Mouse (Mus musculus): ENCODE data around the gene Sapcd1. TPM values are rescaled to one million over a fixed set of nuclear protein-coding genes. Genes with fewer than 3 reads are reported as not detected.
"Not testable (repeated sequence)": the region's sequence is repeated elsewhere in the genome, so short reads cannot be mapped to it uniquely, and the experiment has no call there.

The Sapcd1 gene
- polyA plus RNA-seq, 1 experiment from 2014 or later: 4.0 TPM

- peak overlapping the region; percentile 89 for H3K4me3 ChIP-seq (ENCODE audit: low read depth, low read length)
- peaks cover 7% of the 10 kb centered on the region for H3K4me1 ChIP-seq (replicated peaks; ENCODE audit: control insufficient read depth, insufficient read depth, low read length)
- no peaks in the 10 kb centered on the region for H3K9me3 ChIP-seq (ENCODE audit: control insufficient read depth, low read length)
- peaks cover 12% of the 10 kb centered on the region; the same call in 1 of the 2 replicates for H3K36me3 ChIP-seq (ENCODE audit: control insufficient read depth, insufficient read depth, low read length)
- peak overlapping the region; percentile 97 for H3K27ac ChIP-seq (ENCODE audit: low read depth, low read length)
- H3K4me2 ChIP-seq (replicated peaks; ENCODE audit: low read depth, low read length): peak overlapping the region; percentile 99
- peak; percentile 38 for ATAC-seq (ENCODE audit: low FRiP score)
- peak; percentile 39 for DNase-seq (ENCODE audit: low spot score)
- H3K9ac ChIP-seq (ENCODE audit: low read depth, low read length): peak overlapping the region; percentile 95
- under 1% methylated on average over 35 of the region's 35 CpGs for WGBS
- H3K27me3 ChIP-seq (ENCODE audit: control insufficient read depth, insufficient read depth, low read length): no peaks in the 10 kb centered on the region
These were observed 26.2 kb downstream of the Sapcd1 start for GRCm38 (mm10) chr17:35001452-35002152.

- Histone ChIP-seq H3K4me1 (replicated peaks; ENCODE audit: control insufficient read depth, insufficient read depth, low read length) (peaks cover 7% of the 10 kb centered on the region), H3K27me3 (ENCODE audit: control insufficient read depth, insufficient read depth, low read length) (no peaks in the 10 kb centered on the region), H3K4me3 (ENCODE audit: low read depth, low read length) (peak within 1 kb of the TSS; percentile 89), H3K4me2 (replicated peaks; ENCODE audit: low read depth, low read length) (peak within 1 kb of the TSS; percentile 99), H3K36me3 (ENCODE audit: control insufficient read depth, insufficient read depth, low read length) (peaks cover 12% of the 10 kb centered on the region; the same call in 1 of the 2 replicates), H3K9me3 (ENCODE audit: control insufficient read depth, low read length) (no peaks in the 10 kb centered on the region), H3K27ac (ENCODE audit: low read depth, low read length) (peak within 1 kb of the TSS; percentile 97), H3K9ac (ENCODE audit: low read depth, low read length) (peak within 1 kb of the TSS; percentile 95)
- peak; percentile 93 for DNase-seq (ENCODE audit: low spot score)
- WGBS: under 1% methylated on average over 82 of the region's 83 CpGs
- peak; percentile 91 for ATAC-seq (ENCODE audit: low FRiP score)
These were observed 26.9 kb downstream of the Sapcd1 start, which contains the start of gene Vars for GRCm38 (mm10) chr17:35000717-35001451. Vars (plus strand) TSS chr17:35000987.

GRCm38 (mm10) chr17:34999871-35000716 is 27.7 kb downstream of the Sapcd1 start:
- peak; percentile 37 for DNase-seq (ENCODE audit: low spot score)
- Histone ChIP-seq H3K4me3 (ENCODE audit: low read depth, low read length) (peak overlapping the region; percentile 89), H3K9ac (ENCODE audit: low read depth, low read length) (peak overlapping the region; percentile 95), H3K4me2 (replicated peaks; ENCODE audit: low read depth, low read length) (peak overlapping the region; percentile 99), H3K27ac (ENCODE audit: low read depth, low read length) (peak overlapping the region; percentile 97; the same call in 1 of the 2 replicates)
- not testable (repeated sequence) for H3K27me3 ChIP-seq (ENCODE audit: control insufficient read depth, insufficient read depth, low read length); H3K9me3 ChIP-seq (ENCODE audit: control insufficient read depth, low read length); ATAC-seq (ENCODE audit: low FRiP score); H3K4me1 ChIP-seq (replicated peaks; ENCODE audit: control insufficient read depth, insufficient read depth, low read length); H3K36me3 ChIP-seq (ENCODE audit: control insufficient read depth, insufficient read depth, low read length)
- 26% methylated on average over 29 of the region's 32 CpGs for WGBS

GRCm38 (mm10) chr17:34998526-34999430 is 29.0 kb downstream of the Sapcd1 start:
- no peak overlapping the region for H3K27ac ChIP-seq (ENCODE audit: low read depth, low read length)
- 94% methylated on average over 15 of the region's 15 CpGs for WGBS
- DNase-seq (ENCODE audit: low spot score) (no peak), ATAC-seq (ENCODE audit: low FRiP score) (no peak)
- peaks cover 7% of the 10 kb centered on the region for H3K4me1 ChIP-seq (replicated peaks; ENCODE audit: control insufficient read depth, insufficient read depth, low read length)
- no peaks in the 10 kb centered on the region for H3K9me3 ChIP-seq (ENCODE audit: control insufficient read depth, low read length)
- H3K9ac ChIP-seq (ENCODE audit: low read depth, low read length): no peak overlapping the region
- H3K36me3 ChIP-seq (ENCODE audit: control insufficient read depth, insufficient read depth, low read length): no peaks in the 10 kb centered on the region
- H3K4me3 ChIP-seq (ENCODE audit: low read depth, low read length): no peak overlapping the region
- H3K4me2 ChIP-seq (replicated peaks; ENCODE audit: low read depth, low read length): no peak overlapping the region
- H3K27me3 ChIP-seq (ENCODE audit: control insufficient read depth, insufficient read depth, low read length): no peaks in the 10 kb centered on the region

GRCm38 (mm10) chr17:34997142-34997483 is 30.7 kb downstream of the Sapcd1 start:
- DNase-seq (ENCODE audit: low spot score) (no peak), ATAC-seq (ENCODE audit: low FRiP score) (no peak)
- 88% methylated on average over 5 of the region's 5 CpGs for WGBS
- H3K27ac ChIP-seq (ENCODE audit: low read depth, low read length): no peak overlapping the region
- H3K27me3 ChIP-seq (ENCODE audit: control insufficient read depth, insufficient read depth, low read length): no peaks in the 10 kb centered on the region
- no peak overlapping the region for H3K4me3 ChIP-seq (ENCODE audit: low read depth, low read length)
- no peaks in the 10 kb centered on the region for H3K36me3 ChIP-seq (ENCODE audit: control insufficient read depth, insufficient read depth, low read length)
- no peaks in the 10 kb centered on the region for H3K9me3 ChIP-seq (ENCODE audit: control insufficient read depth, low read length)
- no peak overlapping the region for H3K4me2 ChIP-seq (replicated peaks; ENCODE audit: low read depth, low read length)
- no peak overlapping the region for H3K9ac ChIP-seq (ENCODE audit: low read depth, low read length)
- H3K4me1 ChIP-seq (replicated peaks; ENCODE audit: control insufficient read depth, insufficient read depth, low read length): peaks cover under 1% of the 10 kb centered on the region

- Histone ChIP-seq H3K4me3 (ENCODE audit: low read depth, low read length) (no peak overlapping the region), H3K9me3 (ENCODE audit: control insufficient read depth, low read length) (no peaks in the 10 kb centered on the region), H3K27me3 (ENCODE audit: control insufficient read depth, insufficient read depth, low read length) (no peaks in the 10 kb centered on the region), H3K4me1 (replicated peaks; ENCODE audit: control insufficient read depth, insufficient read depth, low read length) (no peaks in the 10 kb centered on the region), H3K9ac (ENCODE audit: low read depth, low read length) (no peak overlapping the region), H3K36me3 (ENCODE audit: control insufficient read depth, insufficient read depth, low read length) (no peaks in the 10 kb centered on the region), H3K4me2 (replicated peaks; ENCODE audit: low read depth, low read length) (no peak overlapping the region), H3K27ac (ENCODE audit: low read depth, low read length) (no peak overlapping the region)
- ATAC-seq (ENCODE audit: low FRiP score) (no peak), DNase-seq (ENCODE audit: low spot score) (no peak)
- 84% methylated on average over 12 of the region's 14 CpGs for WGBS
These were observed 31.2 kb downstream of the Sapcd1 start for GRCm38 (mm10) chr17:34996411-34997141.

- not testable (repeated sequence) for H3K4me2 ChIP-seq (replicated peaks; ENCODE audit: low read depth, low read length); H3K4me3 ChIP-seq (ENCODE audit: low read depth, low read length); H3K4me1 ChIP-seq (replicated peaks; ENCODE audit: control insufficient read depth, insufficient read depth, low read length); H3K9me3 ChIP-seq (ENCODE audit: control insufficient read depth, low read length); H3K27me3 ChIP-seq (ENCODE audit: control insufficient read depth, insufficient read depth, low read length); H3K9ac ChIP-seq (ENCODE audit: low read depth, low read length); H3K27ac ChIP-seq (ENCODE audit: low read depth, low read length); DNase-seq (ENCODE audit: low spot score); ATAC-seq (ENCODE audit: low FRiP score); H3K36me3 ChIP-seq (ENCODE audit: control insufficient read depth, insufficient read depth, low read length)
- 95% methylated on average over 4 of the region's 4 CpGs for WGBS
These were observed 31.9 kb downstream of the Sapcd1 start for GRCm38 (mm10) chr17:34995927-34996326.

All from hindbrain, embryonic 11.5 days (tissue).